14 mouse cellular contexts compared by ENCODE assay signal in the genomic region with DNA sequence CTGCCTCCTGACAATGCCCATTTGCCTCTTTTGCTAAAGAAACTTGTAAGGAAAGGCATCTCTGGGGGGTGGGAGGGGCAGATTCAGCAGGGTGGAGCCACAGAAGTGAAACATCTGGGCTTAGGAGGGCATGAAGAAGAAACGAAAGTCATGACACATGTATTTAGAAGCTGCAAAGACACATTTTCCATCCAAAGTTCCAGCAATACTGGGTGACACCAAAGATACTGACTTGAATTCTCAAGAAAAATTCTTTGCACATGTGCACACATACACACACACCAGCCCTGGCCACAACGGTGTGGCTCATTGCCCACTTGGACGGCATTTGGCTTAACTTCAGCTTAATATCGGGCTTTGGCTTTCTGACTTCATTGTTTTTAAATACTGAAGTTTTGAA. TPM values are rescaled to one million over a fixed set of nuclear protein-coding genes. Genes with fewer than 3 reads are reported as not detected.
A peak's percentile ranks its signal among the peaks of the same experiment; 100 is the strongest.
DNase-seq lines count a peak whose midpoint lies in the region; ATAC-seq and TF ChIP-seq lines count a peak whose summit lies in the region.
"Had no signal": no experiment of that assay in that cellular context is flagged by ENCODE, and none has a peak within 500 bp of the region (broad histone marks: within the 10 kb centered on the region; RNA-seq: fewer than 3 reads in every experiment).

No protein-coding gene starts in this region.

- H3K4me2 ChIP-seq in liver, embryonic 11.5 days: no peak overlapping the region
- H3K4me2 ChIP-seq in liver, postnatal 0 days (ENCODE audit: low read depth, low read length): no peak overlapping the region
- no peak overlapping the region for H3K4me2 ChIP-seq in intestine, embryonic 16.5 days (ENCODE audit: low read depth, low read length)
- H3K4me2 ChIP-seq: forebrain, embryonic 13.5 days had no signal

- TF ChIP-seq CTCF in liver, adult 2 months (IDR thresholded peaks at IDR 0.05; ENCODE audit: low read depth, low read length): no peak
- TF ChIP-seq CTCF in liver, postnatal 0 days (IDR thresholded peaks at IDR 0.05; ENCODE audit: low read depth): no peak

- TF ChIP-seq POLR2A in liver, adult 2 months (IDR thresholded peaks at IDR 0.05; ENCODE audit: extremely low read depth, insufficient read depth, low read length): no peak

- WGBS in liver, adult 2 months: 65% methylated on average over 4 of the region's 4 CpGs
- WGBS in liver, embryonic 11.5 days: 90% methylated on average over 4 of the region's 4 CpGs
- WGBS in liver, postnatal 0 days (ENCODE audit: insufficient replicate concordance): 78% methylated on average over 4 of the region's 4 CpGs
- whole genome bisulfite sequencing in intestine, embryonic 16.5 days: 91% methylated on average over 4 of the region's 4 CpGs

- H3K4me3 ChIP-seq in liver, adult 2 months (ENCODE audit: insufficient read depth, low read depth, low read length): no peak overlapping the region
- H3K4me3 ChIP-seq in liver, embryonic 11.5 days (ENCODE audit: low read depth, low read length): no peak overlapping the region
- H3K4me3 ChIP-seq in liver, postnatal 0 days (ENCODE audit: low read depth, low read length): no peak overlapping the region
- H3K4me3 ChIP-seq in intestine, embryonic 16.5 days (ENCODE audit: low read length): no peak overlapping the region
- H3K4me3 ChIP-seq: embryonic facial prominence, embryonic 10.5 days; forebrain, embryonic 13.5 days had no signal

- H3K36me3 ChIP-seq in liver, adult 2 months (ENCODE audit: control insufficient read depth, insufficient read depth, low read length): peaks cover 7% of the 10 kb centered on the region; the same call in 1 of the 2 replicates
- H3K36me3 ChIP-seq in liver, embryonic 11.5 days (ENCODE audit: control insufficient read depth, insufficient read depth, low read length): peaks cover 12% of the 10 kb centered on the region; the same call in 1 of the 2 replicates
- H3K36me3 ChIP-seq in liver, postnatal 0 days (replicated peaks; ENCODE audit: insufficient read depth, low read length): peaks cover 27% of the 10 kb centered on the region
- no peaks in the 10 kb centered on the region for H3K36me3 ChIP-seq in intestine, embryonic 16.5 days (ENCODE audit: control insufficient read depth, insufficient read depth, low read length)

- no peak for TF ChIP-seq EP300 in liver, postnatal 0 days (IDR thresholded peaks at IDR 0.05; ENCODE audit: low read depth)

- no peak overlapping the region for H3K9ac ChIP-seq in liver, adult 2 months (ENCODE audit: low read depth, low read length)
- no peak overlapping the region for H3K9ac ChIP-seq in liver, embryonic 11.5 days (ENCODE audit: low read depth, low read length)
- no peak overlapping the region for H3K9ac ChIP-seq in liver, postnatal 0 days (replicated peaks)
- no peak overlapping the region for H3K9ac ChIP-seq in intestine, embryonic 16.5 days (ENCODE audit: low read depth, low read length)
- H3K9ac ChIP-seq: forebrain, embryonic 13.5 days had no signal

- DNase-seq in liver, adult 2 months (ENCODE audit: extremely low read depth, low read depth, low spot score): peak; percentile 33
- no peak for DNase-seq in liver, embryonic 11.5 days (ENCODE audit: low spot score)
- DNase-seq in CD4-positive, CD25-positive, alpha-beta regulatory T cell, adult 2 months (ENCODE audit: low read depth, low spot score): peak; percentile 35
- DNase-seq in liver, postnatal 0 days: no peak
- DNase-seq in urinary bladder, adult 18-20 months (ENCODE audit: low spot score in 2 of 2): no peak
- DNase-seq in MN1 (ENCODE audit: low spot score): no peak
- DNase-seq: cerebellum, adult 9-11 months; left cerebral cortex, postnatal 4 days; lung, adult 18-20 months had no signal

- no peaks in the 10 kb centered on the region for H3K79me2 ChIP-seq in liver, adult 2 months (ENCODE audit: control insufficient read depth, insufficient read depth, low read length)

- no peak for ATAC-seq in liver, embryonic 11.5 days (replicated peaks; ENCODE audit: low FRiP score)
- ATAC-seq in erythroid progenitor cell, adult 5-6 weeks (replicated peaks; ENCODE audit: low FRiP score, poor library complexity, severe bottlenecking): peak; percentile 83
- no peak for ATAC-seq in liver, postnatal 0 days
- ATAC-seq in intestine, embryonic 16.5 days: no peak
- ATAC-seq: forebrain, embryonic 13.5 days; hindbrain, embryonic 16.5 days had no signal

- no peaks in the 10 kb centered on the region for H3K9me3 ChIP-seq in liver, embryonic 11.5 days (ENCODE audit: control insufficient read depth, low read length)
- H3K9me3 ChIP-seq in liver, postnatal 0 days (ENCODE audit: low read length): no peaks in the 10 kb centered on the region
- no peaks in the 10 kb centered on the region for H3K9me3 ChIP-seq in intestine, embryonic 16.5 days (ENCODE audit: control insufficient read depth, low read length)
- H3K9me3 ChIP-seq: embryonic facial prominence, embryonic 10.5 days; forebrain, embryonic 13.5 days had no signal

- no peak overlapping the region for H3K27ac ChIP-seq in liver, adult 2 months (replicated peaks; ENCODE audit: insufficient read depth, low read depth, low read length)
- H3K27ac ChIP-seq in liver, embryonic 11.5 days (ENCODE audit: low read depth, low read length): no peak overlapping the region
- peak overlapping the region; percentile 57; the same call in 1 of the 2 replicates for H3K27ac ChIP-seq in liver, postnatal 0 days (ENCODE audit: low read depth)
- H3K27ac ChIP-seq in intestine, embryonic 16.5 days (ENCODE audit: low read length): no peak overlapping the region
- H3K27ac ChIP-seq: embryonic facial prominence, embryonic 10.5 days; forebrain, embryonic 13.5 days had no signal

- H3K27me3 ChIP-seq in liver, adult 2 months (ENCODE audit: control insufficient read depth, insufficient read depth, low read length): no peaks in the 10 kb centered on the region
- H3K27me3 ChIP-seq in liver, embryonic 11.5 days (replicated peaks; ENCODE audit: control insufficient read depth, insufficient read depth, low read length): no peaks in the 10 kb centered on the region
- H3K27me3 ChIP-seq in liver, postnatal 0 days (ENCODE audit: insufficient read depth, low read length): no peaks in the 10 kb centered on the region
- no peaks in the 10 kb centered on the region for H3K27me3 ChIP-seq in intestine, embryonic 16.5 days (replicated peaks; ENCODE audit: control insufficient read depth, insufficient read depth, low read length)
- H3K27me3 ChIP-seq: forebrain, embryonic 13.5 days had no signal

- H3K4me1 ChIP-seq in liver, adult 2 months (ENCODE audit: control insufficient read depth, insufficient read depth, low read length): peaks cover 8% of the 10 kb centered on the region; the same call in 1 of the 2 replicates
- no peaks in the 10 kb centered on the region for H3K4me1 ChIP-seq in liver, embryonic 11.5 days (replicated peaks; ENCODE audit: control insufficient read depth, insufficient read depth, low read length)
- H3K4me1 ChIP-seq in liver, postnatal 0 days (ENCODE audit: insufficient read depth): peaks cover 5% of the 10 kb centered on the region; the same call in 1 of the 2 replicates
- no peaks in the 10 kb centered on the region for H3K4me1 ChIP-seq in intestine, embryonic 16.5 days (ENCODE audit: control insufficient read depth, insufficient read depth, low read length)
- H3K4me1 ChIP-seq: embryonic facial prominence, embryonic 10.5 days; forebrain, embryonic 13.5 days had no signal

RNA-seq across cellular contexts. Expression of a gene that starts 35.8 kb away (rescaled TPM):
- total RNA-seq in liver, adult 2 months (2014; rRNA removed): 17.1 and 23.0 TPM in 2 replicates
- 13.9 and 25.4 TPM in 2 replicates for polyA plus RNA-seq in liver, adult 2 months (2012; rRNA removed)
- 25.9 and 26.1 TPM in 2 replicates for polyA plus RNA-seq in liver, embryonic 11.5 days (2014; fragmentation: Nextera tagmentation; extraction: Ambion mirVana)
- total RNA-seq in erythroid progenitor cell, adult 5-6 weeks (2015; ENCODE audit: low replicate concordance): 44.4 and 45.4 TPM in 2 replicates
- 22.7 and 27.7 TPM in 2 replicates for total RNA-seq in erythroid progenitor cell, adult 5-6 weeks (2017; ENCODE audit: low replicate concordance)
- 8.3 and 8.4 TPM in 2 replicates for polyA plus RNA-seq in liver, postnatal 0 days (2015; fragmentation: Nextera tagmentation; extraction: Ambion mirVana)
- 6.9 and 7.8 TPM in 2 replicates for polyA plus RNA-seq in intestine, embryonic 16.5 days (2015; fragmentation: Nextera tagmentation; extraction: Ambion mirVana)

Comparison
In these comparisons a context has a peak if more than half of its experiments do, and no peak if none do; other contexts are left out.
1. DNase-seq: peak in liver, adult 2 months (single experiment) and CD4-positive, CD25-positive, alpha-beta regulatory T cell, adult 2 months (single experiment); none in liver, embryonic 11.5 days (single experiment), liver, postnatal 0 days (single experiment), urinary bladder, adult 18-20 months (0 of 2) and MN1 (single experiment).